Mouse (Mus musculus) midbrain, embryonic 12.5 days (tissue): ENCODE results near the gene Neurl1b. TPM values are rescaled to one million over a fixed set of nuclear protein-coding genes. Genes with fewer than 3 reads are reported as not detected.

Experiments
- ATAC-seq: fragments of 200-750 bp; cut with Nextera tagmentation; 2 replicates; pipeline ENCODE4 v1.8.0; 2017; ENCODE audit warnings: low read depth, moderate TSS enrichment, moderate library complexity; ENCODE audit not compliant: low FRiP score
- H3K27ac ChIP-seq: fragments of 300-500 bp; sonication (generic); replicated peaks from 2 replicates; pipeline ENCODE4 v1.5.1; 2016; ENCODE audit warnings: mild to moderate bottlenecking
- H3K27me3 ChIP-seq: fragments of 300-500 bp; sonication (generic); 2 replicates; pipeline ENCODE4 v1.6.1; 2016; ENCODE audit warnings: mild to moderate bottlenecking
- H3K36me3 ChIP-seq: fragments of 300-500 bp; sonication (generic); 2 replicates; pipeline ENCODE4 v1.6.1; 2016
- H3K4me1 ChIP-seq: fragments of 300-500 bp; sonication (generic); 2 replicates; pipeline ENCODE4 v1.6.1; 2016
- H3K4me2 ChIP-seq: fragments of 300-500 bp; sonication (generic); replicated peaks from 2 replicates; pipeline ENCODE4 v1.6.1; 2016; ENCODE audit warnings: mild to moderate bottlenecking, moderate library complexity
- H3K4me3 ChIP-seq: fragments of 300-500 bp; sonication (generic); 2 replicates; pipeline ENCODE4 v1.5.1; 2016; ENCODE audit warnings: mild to moderate bottlenecking
- H3K9ac ChIP-seq: fragments of 300-500 bp; sonication (generic); replicated peaks from 2 replicates; pipeline ENCODE4 v1.6.1; 2016; ENCODE audit warnings: mild to moderate bottlenecking, moderate library complexity
- H3K9me3 ChIP-seq: fragments of 300-500 bp; sonication (generic); 2 replicates; pipeline ENCODE4 v1.6.1; 2016; ENCODE audit warnings: mild to moderate bottlenecking
- WGBS: fragments of 180-500 bp; shearing (Covaris S2); methylation state at CpG from one replicate; pipeline ENCODE4 v1.1.7; 2016; 5-methylcytosine and 5-hydroxymethylcytosine counted together
- polyA plus RNA-seq: library from polyadenylated mRNA; unstranded; fragments of >200 nt; fragmentation: Nextera tagmentation; extraction: Ambion mirVana; gene quantifications from 2 replicates; pipeline ENCODE4 v1.2.1, GENCODE M21; 2016

Gene Neurl1b
- polyA plus RNA-seq, 1 experiment from 2014 or later = 0.43 TPM

DNA sequence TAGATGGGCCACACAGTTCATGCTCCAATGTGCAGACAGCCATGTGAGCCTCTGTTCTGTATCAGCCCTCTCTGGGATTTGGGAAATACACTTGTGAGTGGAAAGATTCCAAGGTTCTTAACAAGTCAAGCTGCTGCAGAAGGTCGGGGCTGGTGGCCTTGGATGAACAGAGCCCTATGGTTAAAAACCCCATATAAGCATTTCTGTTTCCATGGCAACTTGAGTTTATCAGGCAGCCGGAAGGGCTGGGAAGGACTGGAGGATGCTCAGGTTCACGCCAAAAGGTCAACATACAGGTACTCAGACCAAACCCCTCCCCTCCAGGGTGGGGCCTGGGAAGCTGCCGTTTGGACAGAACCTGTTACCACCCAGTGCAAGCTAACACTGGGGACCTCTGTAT is 49.4 kb downstream of the Neurl1b start:
- Histone ChIP-seq H3K4me2 (no peak overlapping the region), H3K27me3 (peaks cover 13% of the 10 kb centered on the region; the same call in 1 of the 2 replicates), H3K4me1 (no peaks in the 10 kb centered on the region), H3K9ac (no peak overlapping the region), H3K4me3 (no peak overlapping the region), H3K9me3 (no peaks in the 10 kb centered on the region), H3K36me3 (no peaks in the 10 kb centered on the region), H3K27ac (no peak overlapping the region)
- WGBS = 55% methylated on average over 4 of the region's 4 CpGs
- no peak for ATAC-seq

DNA sequence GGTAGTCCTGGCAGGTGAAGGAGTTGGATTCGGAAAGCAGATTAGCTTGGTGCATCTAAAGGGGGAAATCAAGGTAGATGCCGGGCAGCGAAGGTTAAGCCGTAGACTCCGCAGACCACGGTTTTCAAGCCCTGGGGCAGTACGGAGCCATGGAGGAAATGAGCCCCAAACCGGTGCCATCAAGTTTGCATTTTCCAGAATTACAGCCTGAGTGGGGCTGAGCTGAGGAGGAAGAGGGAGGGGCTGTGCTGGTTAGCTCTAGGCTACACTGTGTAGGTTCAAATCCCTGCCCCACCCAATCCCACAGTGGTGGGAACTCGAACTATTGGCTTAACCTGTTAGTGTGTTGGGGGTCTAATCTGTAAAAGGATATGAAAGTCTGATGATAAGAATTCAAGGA is 49.9 kb downstream of the Neurl1b start:
- ATAC-seq = no peak

DNA sequence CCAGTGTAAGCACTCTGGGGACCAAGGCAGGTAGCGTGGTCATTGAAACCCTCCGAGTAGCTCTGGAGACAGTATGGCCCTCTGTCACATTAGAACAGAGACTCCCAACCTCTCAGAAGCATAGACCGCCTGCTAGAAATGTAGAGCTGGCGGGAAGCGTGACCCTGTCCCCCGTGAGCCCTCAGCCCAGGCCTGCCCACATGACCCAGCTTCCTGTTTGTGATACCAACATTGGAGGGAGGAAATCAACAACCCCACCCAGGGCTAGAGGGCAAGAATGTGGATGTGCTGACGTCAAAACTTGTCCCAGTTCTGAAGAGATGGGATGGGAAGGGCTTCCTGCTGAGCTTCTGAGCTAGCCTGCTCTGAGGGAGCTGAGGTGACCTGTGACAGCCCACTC is 50.3 kb downstream of the Neurl1b start:
- Histone ChIP-seq H3K27ac (no peak overlapping the region), H3K9me3 (no peaks in the 10 kb centered on the region), H3K4me1 (no peaks in the 10 kb centered on the region), H3K9ac (no peak overlapping the region), H3K36me3 (no peaks in the 10 kb centered on the region), H3K4me2 (no peak overlapping the region), H3K27me3 (peaks cover 17% of the 10 kb centered on the region), H3K4me3 (no peak overlapping the region)
- no peak for ATAC-seq
- WGBS = 75% methylated on average over 7 of the region's 7 CpGs

More for the DNA sequence above, 49.9 kb downstream of the Neurl1b start:
- Histone ChIP-seq H3K4me3 (no peak overlapping the region), H3K27me3 (peaks cover 13% of the 10 kb centered on the region), H3K9ac (no peak overlapping the region), H3K4me1 (no peaks in the 10 kb centered on the region), H3K27ac (no peak overlapping the region), H3K9me3 (no peaks in the 10 kb centered on the region), H3K36me3 (no peaks in the 10 kb centered on the region), H3K4me2 (no peak overlapping the region)
- 88% methylated on average over 9 of the region's 9 CpGs for WGBS

DNA sequence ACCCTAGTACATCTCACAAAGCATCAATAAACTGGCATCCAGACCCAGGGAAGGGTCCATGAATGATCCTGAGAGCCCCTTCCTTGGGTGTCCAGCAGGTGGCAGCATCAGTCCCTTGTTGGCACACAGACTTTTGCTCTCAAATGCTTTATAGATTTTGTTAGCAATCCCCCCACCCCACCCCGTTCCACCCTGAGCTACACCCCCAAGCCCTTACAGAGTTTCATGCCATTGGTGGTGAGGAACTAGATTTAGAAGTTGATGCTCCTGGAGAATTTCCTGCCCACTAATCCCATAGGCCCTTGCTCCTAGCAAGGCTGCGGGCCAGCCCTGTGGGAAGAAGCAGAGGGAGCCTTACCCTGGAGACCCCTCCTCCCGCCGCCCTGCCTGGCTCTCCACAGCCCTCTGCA is 52.1 kb downstream of the Neurl1b start:
- ATAC-seq = no peak; the same call in 1 of the 2 replicates
- Histone ChIP-seq H3K4me3 (no peak overlapping the region), H3K27me3 (peaks cover 17% of the 10 kb centered on the region), H3K4me1 (no peaks in the 10 kb centered on the region), H3K9me3 (no peaks in the 10 kb centered on the region), H3K36me3 (no peaks in the 10 kb centered on the region), H3K27ac (no peak overlapping the region), H3K4me2 (peak overlapping the region; percentile 38), H3K9ac (no peak overlapping the region; the same call in 1 of the 2 replicates)
- WGBS = 7% methylated on average over 4 of the region's 4 CpGs

DNA sequence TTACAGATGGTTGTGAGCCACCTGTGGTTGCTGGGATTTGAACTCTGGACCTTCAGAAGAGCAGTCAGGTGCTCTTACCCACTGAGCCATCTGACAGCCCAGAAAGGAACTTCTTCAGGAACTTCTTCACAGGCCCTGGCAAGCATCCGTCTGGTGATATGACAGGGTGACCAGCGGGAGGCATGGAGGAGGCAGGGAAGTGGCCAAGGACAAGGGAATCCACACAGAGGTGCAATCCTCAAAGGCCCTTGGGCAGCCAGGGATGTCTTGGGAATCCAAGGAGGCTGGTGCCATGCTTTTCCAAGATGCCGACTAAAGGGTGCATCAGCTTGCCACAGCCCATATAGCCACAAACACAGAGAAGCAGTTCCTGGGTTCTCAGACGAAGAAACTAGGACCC is 53.0 kb downstream of the Neurl1b start:
- Histone ChIP-seq H3K27ac (no peak overlapping the region), H3K4me3 (no peak overlapping the region), H3K36me3 (no peaks in the 10 kb centered on the region), H3K9ac (no peak overlapping the region), H3K4me2 (no peak overlapping the region), H3K27me3 (peaks cover 10% of the 10 kb centered on the region), H3K9me3 (no peaks in the 10 kb centered on the region), H3K4me1 (no peaks in the 10 kb centered on the region)
- no peak for ATAC-seq
- WGBS = 72% methylated on average over 4 of the region's 4 CpGs

DNA sequence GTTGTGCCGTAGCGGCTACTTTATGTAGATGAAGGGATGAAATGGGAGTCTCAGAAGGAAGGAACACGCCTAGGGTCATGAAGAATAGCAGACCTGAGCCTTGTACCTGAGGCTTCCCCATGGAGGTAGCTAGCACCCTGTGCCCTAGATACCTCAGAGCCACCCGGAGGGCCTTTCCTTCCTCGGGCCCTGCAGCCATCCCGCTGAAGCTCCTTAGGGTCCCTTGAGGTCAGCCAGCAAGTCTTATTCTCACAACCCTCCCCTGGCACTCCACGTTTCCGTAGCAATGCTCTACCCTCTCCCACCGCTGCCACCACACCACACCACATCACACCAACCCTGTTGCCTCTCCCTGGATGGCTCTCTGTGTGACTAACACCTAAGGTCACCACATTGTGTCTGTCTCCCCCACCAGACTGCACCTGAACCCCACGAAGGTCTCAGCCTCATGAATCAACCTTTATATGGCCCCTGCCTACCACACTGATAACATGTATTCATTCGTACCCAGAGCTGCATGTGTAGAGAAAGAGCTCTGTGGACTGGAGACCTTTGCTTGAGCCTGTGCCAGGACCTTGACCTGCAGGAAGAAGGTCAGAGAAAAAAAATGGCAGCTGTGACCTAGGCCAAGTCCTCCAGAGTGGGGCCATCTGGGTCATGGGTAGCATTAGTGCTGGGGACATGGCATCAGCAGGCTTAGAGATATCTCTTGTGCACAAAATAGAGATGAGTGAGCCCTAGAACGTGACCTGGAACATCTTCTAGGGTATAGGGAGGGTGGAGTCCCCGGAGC is 53.7 kb downstream of the Neurl1b start:
- ATAC-seq = no peak
- WGBS = 83% methylated on average over 13 of the region's 13 CpGs
- H3K27me3 ChIP-seq = peaks cover 10% of the 10 kb centered on the region
- H3K9me3 ChIP-seq = no peaks in the 10 kb centered on the region
- no peak overlapping the region for H3K4me3 ChIP-seq
- no peaks in the 10 kb centered on the region for H3K36me3 ChIP-seq
- no peak overlapping the region for H3K27ac ChIP-seq
- no peaks in the 10 kb centered on the region for H3K4me1 ChIP-seq
- no peak overlapping the region for H3K4me2 ChIP-seq
- 0 out of 2 replicates have a peak overlapping the region, but pooled peaks have one; percentile 15 for H3K9ac ChIP-seq

DNA sequence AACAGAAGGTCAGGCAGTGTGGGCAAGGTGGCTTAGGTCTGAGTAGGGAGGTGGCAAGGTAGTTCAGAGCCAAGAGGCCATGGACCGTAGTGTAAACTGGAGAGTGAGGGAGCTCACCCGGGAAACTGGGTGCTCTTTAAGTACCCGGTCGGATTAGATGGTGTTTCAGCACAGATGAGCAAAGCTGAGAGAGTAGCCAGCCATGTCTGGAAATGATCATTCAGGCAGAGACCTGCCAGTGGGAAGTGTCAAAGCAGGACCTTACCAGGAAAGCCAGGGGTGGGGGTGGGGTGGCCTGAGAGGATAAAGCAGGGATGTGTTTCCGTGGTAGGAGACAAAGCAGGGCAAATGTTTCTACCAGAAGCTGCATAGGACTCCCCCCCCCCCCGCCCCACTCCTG is 62.2 kb downstream of the Neurl1b start:
- Histone ChIP-seq H3K9ac (no peak overlapping the region), H3K9me3 (no peaks in the 10 kb centered on the region), H3K36me3 (no peaks in the 10 kb centered on the region), H3K4me2 (no peak overlapping the region), H3K27ac (no peak overlapping the region), H3K27me3 (0 out of 2 replicates have a peak, but pooled peaks cover 5% of the 10 kb centered on the region), H3K4me1 (no peaks in the 10 kb centered on the region), H3K4me3 (no peak overlapping the region)
- 61% methylated on average over 6 of the region's 6 CpGs for WGBS
- ATAC-seq = no peak

DNA sequence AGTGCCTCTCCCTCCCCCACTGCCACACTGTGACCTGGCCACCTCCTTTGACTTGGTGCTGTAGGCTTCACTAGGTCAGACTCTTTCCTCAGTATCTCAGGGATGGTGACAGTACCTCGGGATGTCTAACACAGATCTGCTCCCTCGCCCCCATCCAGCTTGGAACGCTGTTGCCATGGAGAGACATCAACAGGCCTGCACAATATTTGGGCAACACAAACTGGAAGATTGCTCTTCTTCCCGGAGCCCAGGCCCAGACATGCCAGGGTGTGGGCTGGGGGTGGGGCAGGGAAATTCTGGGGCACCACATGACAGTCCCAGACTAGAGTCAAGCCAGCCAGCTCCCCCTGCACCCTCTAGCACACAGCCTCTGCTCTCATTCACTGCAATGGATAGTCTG is 64.0 kb downstream of the Neurl1b start:
- Histone ChIP-seq H3K4me1 (no peaks in the 10 kb centered on the region), H3K27me3 (0 out of 2 replicates have a peak, but pooled peaks cover 5% of the 10 kb centered on the region)
- WGBS = 89% methylated on average over 4 of the region's 4 CpGs

DNA sequence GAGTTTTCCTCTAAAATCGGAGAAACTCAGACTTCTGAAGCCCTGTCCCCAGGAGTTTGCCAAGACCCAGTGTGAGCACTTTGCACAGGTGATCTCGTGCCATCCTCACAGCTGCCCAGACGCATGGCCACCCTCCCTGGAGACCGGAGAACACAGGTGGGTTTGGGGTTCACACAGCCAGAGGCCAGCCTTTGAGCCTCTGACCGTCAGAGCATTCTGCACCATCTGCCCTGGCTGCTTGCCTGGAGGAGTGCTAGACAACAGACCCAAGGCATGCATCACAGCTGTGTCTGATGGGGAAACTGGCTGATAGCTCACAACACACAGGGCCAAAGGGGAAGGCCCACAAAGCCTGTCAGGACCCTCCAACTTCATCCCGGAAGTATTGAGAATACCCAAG is 65.0 kb downstream of the Neurl1b start:
- 80% methylated on average over 6 of the region's 6 CpGs for WGBS
- Histone ChIP-seq H3K27ac (no peak overlapping the region), H3K27me3 (0 out of 2 replicates have a peak, but pooled peaks cover 5% of the 10 kb centered on the region), H3K4me2 (no peak overlapping the region), H3K36me3 (no peaks in the 10 kb centered on the region), H3K9me3 (no peaks in the 10 kb centered on the region), H3K4me3 (no peak overlapping the region), H3K9ac (no peak overlapping the region), H3K4me1 (no peaks in the 10 kb centered on the region)
- ATAC-seq = no peak

More for the DNA sequence above, 64.0 kb downstream of the Neurl1b start:
- Histone ChIP-seq H3K9me3 (no peaks in the 10 kb centered on the region), H3K9ac (no peak overlapping the region), H3K4me2 (no peak overlapping the region), H3K36me3 (no peaks in the 10 kb centered on the region), H3K27ac (no peak overlapping the region), H3K4me3 (no peak overlapping the region)
- ATAC-seq = no peak

DNA sequence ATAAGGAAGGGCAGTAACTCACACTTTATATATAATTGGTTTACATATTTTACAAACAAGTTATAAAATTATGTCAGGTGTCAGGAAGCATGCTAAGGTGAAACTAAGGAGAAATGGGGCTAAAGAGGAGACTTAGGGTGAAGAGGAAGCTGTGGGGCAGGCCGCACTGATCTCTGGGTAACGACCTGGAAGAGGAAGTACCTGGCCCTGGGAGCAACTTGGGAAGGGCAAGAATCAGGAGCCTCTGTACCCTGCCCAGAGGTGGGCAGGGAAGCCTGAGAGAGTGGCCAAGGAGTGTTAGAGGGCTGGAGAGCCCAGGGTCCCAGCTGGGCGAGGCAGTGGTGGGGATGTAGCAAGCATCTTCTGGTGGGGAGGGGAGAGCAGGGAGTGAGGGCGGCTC is 66.3 kb downstream of the Neurl1b start:
- Histone ChIP-seq H3K4me3 (no peak overlapping the region), H3K27me3 (0 out of 2 replicates have a peak, but pooled peaks cover 5% of the 10 kb centered on the region), H3K9me3 (no peaks in the 10 kb centered on the region), H3K9ac (no peak overlapping the region), H3K4me2 (no peak overlapping the region), H3K4me1 (no peaks in the 10 kb centered on the region), H3K36me3 (no peaks in the 10 kb centered on the region), H3K27ac (no peak overlapping the region)
- WGBS = 81% methylated on average over 4 of the region's 4 CpGs
- no peak for ATAC-seq

DNA sequence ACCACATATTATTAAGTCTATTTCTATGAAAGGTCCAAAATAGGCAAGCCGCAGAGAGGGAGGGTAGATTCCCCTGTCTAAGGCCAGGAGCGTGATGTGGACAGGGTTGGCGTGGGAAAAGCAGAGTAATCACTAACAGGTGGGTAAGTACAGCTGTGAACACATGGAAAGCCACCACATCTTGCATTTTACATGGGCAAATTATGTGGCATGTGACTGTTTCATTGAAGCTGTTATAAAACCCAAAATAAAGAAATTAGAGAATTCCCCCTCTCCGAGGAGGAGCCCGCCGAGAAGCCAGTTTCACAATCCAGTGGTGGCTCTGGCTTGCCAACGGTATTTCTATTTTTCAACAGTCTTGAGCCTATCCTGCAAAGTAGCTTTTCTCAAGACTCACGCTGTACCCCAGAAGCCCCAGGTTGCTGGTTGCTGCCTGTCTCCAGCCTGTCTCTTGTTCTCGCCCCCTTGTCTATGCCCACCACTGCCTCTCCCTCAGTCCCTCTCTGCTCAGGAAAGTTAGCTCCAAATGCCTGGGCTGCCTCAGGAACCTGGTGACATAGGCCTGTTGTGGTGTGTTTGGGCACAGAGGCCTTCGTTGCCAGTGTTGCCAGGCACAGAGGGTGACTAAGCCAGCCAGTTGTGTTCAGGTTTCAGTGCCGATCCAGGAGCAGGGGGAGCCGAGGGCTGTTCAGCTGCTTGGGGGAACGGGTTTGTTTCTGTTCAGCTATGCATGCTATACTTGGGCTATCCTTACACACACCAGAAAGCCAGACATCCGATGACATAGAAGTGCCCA is 70.2 kb downstream of the Neurl1b start:
- Histone ChIP-seq H3K36me3 (no peaks in the 10 kb centered on the region), H3K27me3 (no peaks in the 10 kb centered on the region), H3K4me3 (no peak overlapping the region), H3K27ac (no peak overlapping the region), H3K9me3 (no peaks in the 10 kb centered on the region), H3K4me1 (no peaks in the 10 kb centered on the region), H3K9ac (no peak overlapping the region), H3K4me2 (no peak overlapping the region)
- no peak for ATAC-seq
- 86% methylated on average over 14 of the region's 14 CpGs for WGBS

DNA sequence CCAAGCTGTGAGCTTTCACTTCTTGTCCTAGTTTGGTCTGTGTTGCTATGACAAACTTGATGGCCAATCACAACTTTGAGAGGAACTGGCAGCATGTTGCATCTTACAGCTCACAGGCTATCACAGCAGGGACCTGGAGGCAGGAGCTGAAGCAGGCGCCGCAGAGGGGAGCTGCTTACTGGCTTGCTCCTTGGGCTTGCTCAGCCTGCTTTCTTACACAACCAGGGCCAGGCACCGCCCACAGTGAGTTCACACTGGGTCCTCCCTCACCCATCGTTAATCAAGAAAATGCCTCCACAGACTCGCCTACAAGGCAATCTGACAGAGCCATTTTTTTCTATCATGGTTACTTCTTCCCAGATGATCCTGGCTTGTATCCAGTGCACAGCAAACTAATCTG is 72.6 kb downstream of the Neurl1b start:
- no peaks in the 10 kb centered on the region for H3K36me3 ChIP-seq
- no peaks in the 10 kb centered on the region for H3K9me3 ChIP-seq
- no peak overlapping the region for H3K9ac ChIP-seq
- no peak for ATAC-seq
- no peak overlapping the region for H3K4me2 ChIP-seq
- H3K27me3 ChIP-seq = no peaks in the 10 kb centered on the region
- H3K4me3 ChIP-seq = no peak overlapping the region
- WGBS = 53% methylated on average over 5 of the region's 5 CpGs
- no peak overlapping the region for H3K27ac ChIP-seq
- no peaks in the 10 kb centered on the region for H3K4me1 ChIP-seq
